Mouse (Mus musculus): ENCODE measurements around the gene Mfsd9. TPM values are rescaled to one million over a fixed set of nuclear protein-coding genes. Genes with fewer than 3 reads are reported as not detected.

The Mfsd9 gene
- polyA plus RNA-seq, 1 experiment from 2014 or later, result 4.6 TPM

GRCm38 (mm10) chr1:40788956-40789355, 1.5 kb downstream of the Mfsd9 start:
- Histone ChIP-seq H3K27ac (ENCODE audit: low read length) (no peak overlapping the region), H3K4me3 (replicated peaks; ENCODE audit: low read length) (no peak overlapping the region), H3K9me3 (replicated peaks; ENCODE audit: control insufficient read depth, low read length) (no peaks in the 10 kb centered on the region), H3K36me3 (ENCODE audit: control insufficient read depth, insufficient read depth, low read length) (no peaks in the 10 kb centered on the region), H3K4me2 (ENCODE audit: low read depth, low read length) (no peak overlapping the region), H3K4me1 (ENCODE audit: control insufficient read depth, insufficient read depth, low read length) (no peaks in the 10 kb centered on the region), H3K9ac (ENCODE audit: low read length) (no peak overlapping the region), H3K27me3 (ENCODE audit: control insufficient read depth, insufficient read depth, low read length) (no peaks in the 10 kb centered on the region)
- no peak for ATAC-seq (ENCODE audit: insufficient read depth, low FRiP score)
- 83% methylated on average over 6 of the region's 6 CpGs for WGBS

GRCm38 (mm10) chr1:40785876-40786445, 4.5 kb downstream of the Mfsd9 start:
- no peaks in the 10 kb centered on the region for H3K4me1 ChIP-seq (ENCODE audit: control insufficient read depth, insufficient read depth, low read length)
- H3K4me2 ChIP-seq (ENCODE audit: low read depth, low read length), result no peak overlapping the region
- no peaks in the 10 kb centered on the region for H3K9me3 ChIP-seq (replicated peaks; ENCODE audit: control insufficient read depth, low read length)
- H3K4me3 ChIP-seq (replicated peaks; ENCODE audit: low read length), result no peak overlapping the region
- no peak overlapping the region for H3K9ac ChIP-seq (ENCODE audit: low read length)
- H3K36me3 ChIP-seq (ENCODE audit: control insufficient read depth, insufficient read depth, low read length), result no peaks in the 10 kb centered on the region
- 72% methylated on average over 11 of the region's 11 CpGs for WGBS
- ATAC-seq (ENCODE audit: insufficient read depth, low FRiP score), result no peak
- no peaks in the 10 kb centered on the region for H3K27me3 ChIP-seq (ENCODE audit: control insufficient read depth, insufficient read depth, low read length)
- H3K27ac ChIP-seq (ENCODE audit: low read length), result no peak overlapping the region

- peaks cover 5% of the 10 kb centered on the region; the same call in 1 of the 2 replicates for H3K36me3 ChIP-seq (ENCODE audit: control insufficient read depth, insufficient read depth, low read length)
- H3K4me2 ChIP-seq (ENCODE audit: low read depth, low read length), result no peak overlapping the region
- H3K27ac ChIP-seq (ENCODE audit: low read length), result no peak overlapping the region
- no peaks in the 10 kb centered on the region for H3K4me1 ChIP-seq (ENCODE audit: control insufficient read depth, insufficient read depth, low read length)
- no peaks in the 10 kb centered on the region for H3K27me3 ChIP-seq (ENCODE audit: control insufficient read depth, insufficient read depth, low read length)
- H3K9me3 ChIP-seq (replicated peaks; ENCODE audit: control insufficient read depth, low read length), result 0 out of 2 replicates have a peak, but pooled peaks cover 2% of the 10 kb centered on the region
- no peak overlapping the region for H3K9ac ChIP-seq (ENCODE audit: low read length)
- WGBS, result 88% methylated on average over 9 of the region's 9 CpGs
- H3K4me3 ChIP-seq (replicated peaks; ENCODE audit: low read length), result no peak overlapping the region
- ATAC-seq (ENCODE audit: insufficient read depth, low FRiP score), result no peak
These were observed 6.2 kb downstream of the Mfsd9 start for GRCm38 (mm10) chr1:40784306-40784705.

- Histone ChIP-seq H3K27ac (ENCODE audit: low read length) (no peak overlapping the region), H3K27me3 (ENCODE audit: control insufficient read depth, insufficient read depth, low read length) (no peaks in the 10 kb centered on the region), H3K9ac (ENCODE audit: low read length) (no peak overlapping the region), H3K9me3 (replicated peaks; ENCODE audit: control insufficient read depth, low read length) (peaks cover 6% of the 10 kb centered on the region; the same call in 1 of the 2 replicates), H3K36me3 (ENCODE audit: control insufficient read depth, insufficient read depth, low read length) (peaks cover 8% of the 10 kb centered on the region), H3K4me3 (replicated peaks; ENCODE audit: low read length) (no peak overlapping the region), H3K4me2 (ENCODE audit: low read depth, low read length) (no peak overlapping the region), H3K4me1 (ENCODE audit: control insufficient read depth, insufficient read depth, low read length) (no peaks in the 10 kb centered on the region)
- 93% methylated on average over 7 of the region's 7 CpGs for WGBS
- no peak for ATAC-seq (ENCODE audit: insufficient read depth, low FRiP score)
These were observed 7.0 kb downstream of the Mfsd9 start for GRCm38 (mm10) chr1:40783450-40783849.

- H3K4me2 ChIP-seq (ENCODE audit: low read depth, low read length), result no peak overlapping the region
- H3K9ac ChIP-seq (ENCODE audit: low read length), result no peak overlapping the region
- no peak for ATAC-seq (ENCODE audit: insufficient read depth, low FRiP score)
- 81% methylated on average over 3 of the region's 3 CpGs for WGBS
- no peaks in the 10 kb centered on the region for H3K27me3 ChIP-seq (ENCODE audit: control insufficient read depth, insufficient read depth, low read length)
- H3K36me3 ChIP-seq (ENCODE audit: control insufficient read depth, insufficient read depth, low read length), result peaks cover 10% of the 10 kb centered on the region
- no peaks in the 10 kb centered on the region for H3K4me1 ChIP-seq (ENCODE audit: control insufficient read depth, insufficient read depth, low read length)
- H3K27ac ChIP-seq (ENCODE audit: low read length), result no peak overlapping the region
- H3K9me3 ChIP-seq (replicated peaks; ENCODE audit: control insufficient read depth, low read length), result peaks cover 8% of the 10 kb centered on the region; the same call in 1 of the 2 replicates
- no peak overlapping the region for H3K4me3 ChIP-seq (replicated peaks; ENCODE audit: low read length)
These were observed 13.7 kb downstream of the Mfsd9 start for GRCm38 (mm10) chr1:40776763-40777162.

- no peak for ATAC-seq (ENCODE audit: insufficient read depth, low FRiP score)
- Histone ChIP-seq H3K4me3 (replicated peaks; ENCODE audit: low read length) (no peak overlapping the region), H3K4me2 (ENCODE audit: low read depth, low read length) (no peak overlapping the region), H3K27ac (ENCODE audit: low read length) (no peak overlapping the region), H3K4me1 (ENCODE audit: control insufficient read depth, insufficient read depth, low read length) (no peaks in the 10 kb centered on the region), H3K9me3 (replicated peaks; ENCODE audit: control insufficient read depth, low read length) (peaks cover 8% of the 10 kb centered on the region; the same call in 1 of the 2 replicates), H3K9ac (ENCODE audit: low read length) (no peak overlapping the region), H3K36me3 (ENCODE audit: control insufficient read depth, insufficient read depth, low read length) (peaks cover 10% of the 10 kb centered on the region), H3K27me3 (ENCODE audit: control insufficient read depth, insufficient read depth, low read length) (no peaks in the 10 kb centered on the region)
- WGBS, result 65% methylated on average over 2 of the region's 2 CpGs
These were observed 14.4 kb downstream of the Mfsd9 start for GRCm38 (mm10) chr1:40776102-40776501.

- no peak overlapping the region for H3K27ac ChIP-seq (ENCODE audit: low read length)
- H3K27me3 ChIP-seq (ENCODE audit: control insufficient read depth, insufficient read depth, low read length), result no peaks in the 10 kb centered on the region
- no peak overlapping the region for H3K9ac ChIP-seq (ENCODE audit: low read length)
- no peak for ATAC-seq (ENCODE audit: insufficient read depth, low FRiP score)
- H3K9me3 ChIP-seq (replicated peaks; ENCODE audit: control insufficient read depth, low read length), result peaks cover 4% of the 10 kb centered on the region; the same call in 1 of the 2 replicates
- peaks cover 5% of the 10 kb centered on the region for H3K36me3 ChIP-seq (ENCODE audit: control insufficient read depth, insufficient read depth, low read length)
- 90% methylated on average over 10 of the region's 10 CpGs for WGBS
- H3K4me1 ChIP-seq (ENCODE audit: control insufficient read depth, insufficient read depth, low read length), result no peaks in the 10 kb centered on the region
- H3K4me2 ChIP-seq (ENCODE audit: low read depth, low read length), result no peak overlapping the region
- no peak overlapping the region for H3K4me3 ChIP-seq (replicated peaks; ENCODE audit: low read length)
These were observed 16.4 kb downstream of the Mfsd9 start for GRCm38 (mm10) chr1:40774040-40774439.

- H3K4me1 ChIP-seq (ENCODE audit: control insufficient read depth, insufficient read depth, low read length), result no peaks in the 10 kb centered on the region
- no peaks in the 10 kb centered on the region for H3K36me3 ChIP-seq (ENCODE audit: control insufficient read depth, insufficient read depth, low read length)
- no peak overlapping the region for H3K27ac ChIP-seq (ENCODE audit: low read length)
- no peak for ATAC-seq (ENCODE audit: insufficient read depth, low FRiP score)
- H3K27me3 ChIP-seq (ENCODE audit: control insufficient read depth, insufficient read depth, low read length), result no peaks in the 10 kb centered on the region
- H3K4me2 ChIP-seq (ENCODE audit: low read depth, low read length), result no peak overlapping the region
- H3K9me3 ChIP-seq (replicated peaks; ENCODE audit: control insufficient read depth, low read length), result no peaks in the 10 kb centered on the region
- H3K4me3 ChIP-seq (replicated peaks; ENCODE audit: low read length), result no peak overlapping the region
- H3K9ac ChIP-seq (ENCODE audit: low read length), result no peak overlapping the region
- 76% methylated on average over 5 of the region's 5 CpGs for WGBS
These were observed 17.3 kb downstream of the Mfsd9 start for GRCm38 (mm10) chr1:40773234-40773633.

- H3K4me1 ChIP-seq (ENCODE audit: control insufficient read depth, insufficient read depth, low read length), result no peaks in the 10 kb centered on the region
- ATAC-seq (ENCODE audit: insufficient read depth, low FRiP score), result no peak
- no peak overlapping the region for H3K4me3 ChIP-seq (replicated peaks; ENCODE audit: low read length)
- WGBS, result 79% methylated on average over 7 of the region's 7 CpGs
- H3K4me2 ChIP-seq (ENCODE audit: low read depth, low read length), result no peak overlapping the region
- H3K36me3 ChIP-seq (ENCODE audit: control insufficient read depth, insufficient read depth, low read length), result no peaks in the 10 kb centered on the region
- no peak overlapping the region for H3K27ac ChIP-seq (ENCODE audit: low read length)
- no peaks in the 10 kb centered on the region for H3K27me3 ChIP-seq (ENCODE audit: control insufficient read depth, insufficient read depth, low read length)
- H3K9me3 ChIP-seq (replicated peaks; ENCODE audit: control insufficient read depth, low read length), result no peaks in the 10 kb centered on the region
- H3K9ac ChIP-seq (ENCODE audit: low read length), result no peak overlapping the region
These were observed 19.1 kb downstream of the Mfsd9 start for GRCm38 (mm10) chr1:40771196-40771970.

Data from stomach, embryonic 16.5 days (tissue).